Mouse (Mus musculus) adrenal gland, adult 18-20 months (tissue): ENCODE results near the gene Tmed4. TPM values are rescaled to one million over a fixed set of nuclear protein-coding genes. Genes with fewer than 3 reads are reported as not detected.
"Not testable (repeated sequence)": the region's sequence is repeated elsewhere in the genome, so short reads cannot be mapped to it uniquely, and the experiment has no call there.

ENCODE experiments used
- DNase-seq, 2 experiments: peaks; one replicate each; pipeline ENCODE4 v3.0.0; 2021 to 2022; ENCODE audit warnings: low spot score in 2 of 2
- total RNA-seq, 2 experiments: library from RNA; stranded (reverse); gene quantifications; 1 replicate in 1 of 2; 2 replicates in 1 of 2; pipeline ENCODE4 v1.2.3; 2021

Gene Tmed4
- total RNA-seq, 2 experiments from 2014 or later = 107 to 112 TPM

- DNase-seq = no peak
These were observed 419 bp upstream of the Tmed4 start for GRCm38 (mm10) chr11:6275094-6275484.

GRCm38 (mm10) chr11:6273607-6274006 is 1.1 kb downstream of the Tmed4 start:
- no peak for DNase-seq

- peak; percentile 79 to 84 for DNase-seq
These were observed 7.1 kb downstream of the Tmed4 start, which contains the start of gene Ddx56 for GRCm38 (mm10) chr11:6267320-6268254. TSS of gene Ddx56 (minus strand) at chr11:6267772.

- DNase-seq = no peak
These were observed 8.0 kb downstream of the Tmed4 start for GRCm38 (mm10) chr11:6266621-6267020.

GRCm38 (mm10) chr11:6261434-6262082 is 13.1 kb downstream of the Tmed4 start:
- DNase-seq = peak; percentile 51 to 74

GRCm38 (mm10) chr11:6259413-6259812 is 15.3 kb downstream of the Tmed4 start:
- DNase-seq = no peak

- DNase-seq = no peak
These were observed 18.1 kb downstream of the Tmed4 start for GRCm38 (mm10) chr11:6256490-6257072.

- not testable (repeated sequence) for DNase-seq
These were observed 20.1 kb downstream of the Tmed4 start for GRCm38 (mm10) chr11:6254602-6255001.

GRCm38 (mm10) chr11:6252824-6253223 is 21.8 kb downstream of the Tmed4 start:
- DNase-seq = no peak

GRCm38 (mm10) chr11:6252248-6252647 is 22.4 kb downstream of the Tmed4 start:
- no peak for DNase-seq

GRCm38 (mm10) chr11:6244707-6245106 is 30.0 kb downstream of the Tmed4 start:
- no peak for DNase-seq

- DNase-seq = no peak
These were observed 41.6 kb downstream of the Tmed4 start for GRCm38 (mm10) chr11:6233025-6233424.

GRCm38 (mm10) chr11:6230012-6230411 is 44.7 kb downstream of the Tmed4 start, which contains the start of gene Npc1l1:
TSS of gene Npc1l1 (minus strand) at chr11:6230143.
- no peak for DNase-seq

- no peak for DNase-seq
These were observed 50.0 kb downstream of the Tmed4 start for GRCm38 (mm10) chr11:6224541-6225229.

- DNase-seq = no peak
These were observed 52.5 kb downstream of the Tmed4 start for GRCm38 (mm10) chr11:6222187-6222586.

Other genes with a start within 250 kb of the Tmed4 start
- 10 to 100 TPM; 11.5 to 16.9 TPM for gene Camk2b, start 208.5 kb downstream of the Tmed4 start, total RNA-seq
- under 1 TPM in 1 of 2 experiments, not detected in 1; 0.42 TPM for gene A730071L15Rik, start 74.8 kb downstream of the Tmed4 start, total RNA-seq
- gene Nudcd3, start 74.5 kb downstream of the Tmed4 start, total RNA-seq = 10 to 100 TPM; 54.9 to 64.9 TPM
- under 1 TPM in 1 of 2 experiments, not detected in 1; 0.06 TPM for gene Npc1l1, start 44.7 kb downstream of the Tmed4 start, total RNA-seq
- gene Ddx56, start 7.1 kb downstream of the Tmed4 start, total RNA-seq = 10 to 100 TPM; 48.2 to 52.5 TPM
- 100 to 1,000 TPM; 633 to 799 TPM for gene Ogdh, start 16.8 kb upstream of the Tmed4 start, total RNA-seq
- 10 to 100 TPM; 48.8 to 51.2 TPM for gene Zmiz2, start 114.2 kb upstream of the Tmed4 start, total RNA-seq
- 1,000 to 10,000 TPM; 1,645 to 1,705 TPM for gene Ppia, start 140.6 kb upstream of the Tmed4 start, total RNA-seq
- gene H2afv, start 169.6 kb upstream of the Tmed4 start, total RNA-seq = 10 to 100 TPM; 46.1 to 49.3 TPM
- 10 to 100 TPM; 61.3 to 65.6 TPM for gene Purb, start 201.0 kb upstream of the Tmed4 start, total RNA-seq
- 1 to 10 TPM; 1.8 to 4.5 TPM for gene Myo1g, start 246.1 kb upstream of the Tmed4 start, total RNA-seq